In the genomic region with DNA sequence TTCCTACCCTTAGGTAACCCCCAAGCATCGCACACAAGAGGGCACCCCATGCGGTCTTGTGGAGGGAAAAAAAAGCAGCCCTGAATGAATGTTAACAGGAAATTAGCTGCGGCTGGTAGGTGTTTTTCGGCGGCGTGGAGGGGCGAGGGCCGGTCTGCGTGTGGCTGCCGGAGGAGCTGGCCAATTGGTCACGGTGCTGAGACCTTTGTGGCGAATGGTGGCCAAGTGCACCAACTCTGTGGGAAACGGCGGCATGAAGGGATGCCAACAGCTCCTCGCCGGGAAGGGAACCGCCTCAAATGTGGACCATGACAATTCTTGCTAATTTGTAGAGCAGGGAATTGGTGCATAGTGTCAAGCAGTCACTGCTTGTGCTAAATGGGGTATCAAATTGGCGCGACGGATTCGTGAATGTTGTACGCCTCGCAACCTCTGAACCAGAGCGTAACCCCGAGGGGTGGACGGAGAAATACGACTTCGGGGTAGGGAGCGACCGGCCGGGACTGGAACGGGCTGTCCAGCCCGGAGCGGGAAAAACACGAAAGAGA, we compare ENCODE assay signal across 8 mouse cellular contexts. TPM values are rescaled to one million over a fixed set of nuclear protein-coding genes. Genes with fewer than 3 reads are reported as not detected.
DNase-seq lines count a peak whose midpoint lies in the region; ATAC-seq and TF ChIP-seq lines count a peak whose summit lies in the region.

No protein-coding gene starts in this region.

- no peak overlapping the region for H3K9ac ChIP-seq in lung, postnatal 0 days (replicated peaks; ENCODE audit: low read depth)
- H3K9ac ChIP-seq in embryonic facial prominence, embryonic 14.5 days (ENCODE audit: low read depth, low read length): no peak overlapping the region

- DNase-seq in lung, postnatal 0 days (ENCODE audit: low spot score): no peak
- no peak for DNase-seq in lung, postnatal 25 days (ENCODE audit: low spot score)
- DNase-seq in embryonic facial prominence, embryonic 14.5 days (ENCODE audit: low spot score): no peak
- peak; percentile 69 for DNase-seq in limb, embryonic 10.5 days (ENCODE audit: low spot score)
- DNase-seq in retina, postnatal 1 day: peak; percentile 50
- no peak for DNase-seq in thymus, adult 2 months
- DNase-seq in right cerebral cortex, adult 2 months (ENCODE audit: low spot score in 2 of 2): no peak
- no peak for DNase-seq in gastrocnemius, postnatal 10 days

- H3K4me3 ChIP-seq in lung, postnatal 0 days (ENCODE audit: low read depth, low read length): 0 out of 2 replicates have a peak overlapping the region, but pooled peaks have one; percentile 44
- peak overlapping the region; percentile 37 for H3K4me3 ChIP-seq in embryonic facial prominence, embryonic 14.5 days (ENCODE audit: low read depth, low read length)
- H3K4me3 ChIP-seq in limb, embryonic 10.5 days: no peak overlapping the region
- no peak overlapping the region for H3K4me3 ChIP-seq in thymus, adult 2 months (ENCODE audit: control insufficient read depth, insufficient read depth, low read length)

- H3K4me1 ChIP-seq in lung, postnatal 0 days (ENCODE audit: insufficient read depth, low read depth, low read length): peaks cover 18% of the 10 kb centered on the region; the same call in 1 of the 2 replicates
- peaks cover 5% of the 10 kb centered on the region; the same call in 1 of the 2 replicates for H3K4me1 ChIP-seq in embryonic facial prominence, embryonic 14.5 days (ENCODE audit: control insufficient read depth, insufficient read depth, low read length)
- peaks cover 42% of the 10 kb centered on the region for H3K4me1 ChIP-seq in limb, embryonic 10.5 days
- peaks cover 12% of the 10 kb centered on the region for H3K4me1 ChIP-seq in thymus, adult 2 months (replicated peaks; ENCODE audit: control insufficient read depth, insufficient read depth, low read length)

- 2% methylated on average over 35 of the region's 35 CpGs for WGBS in lung, postnatal 0 days
- WGBS in embryonic facial prominence, embryonic 14.5 days: under 1% methylated on average over 35 of the region's 35 CpGs
- WGBS in limb, embryonic 10.5 days: under 1% methylated on average over 35 of the region's 35 CpGs
- 6% methylated on average over 35 of the region's 35 CpGs for WGBS in thymus, adult 2 months

- no peak for TF ChIP-seq CTCF in lung, postnatal 0 days (IDR thresholded peaks at IDR 0.05)
- no peak for TF ChIP-seq CTCF in thymus, adult 2 months (IDR thresholded peaks at IDR 0.05; ENCODE audit: borderline replicate concordance, control insufficient read depth, extremely low read depth, insufficient read depth, low read length, poor library complexity)

- no peak for ATAC-seq in lung, postnatal 0 days
- ATAC-seq in embryonic facial prominence, embryonic 14.5 days (ENCODE audit: low read depth): no peak

- no peak for TF ChIP-seq POLR2A in thymus, adult 2 months (IDR thresholded peaks at IDR 0.05; ENCODE audit: control insufficient read depth, extremely low read depth, insufficient read depth, low read length, poor library complexity)

- H3K4me2 ChIP-seq in lung, postnatal 0 days (replicated peaks; ENCODE audit: low read depth, low read length): peak overlapping the region; percentile 1; the same call in 1 of the 2 replicates
- H3K4me2 ChIP-seq in embryonic facial prominence, embryonic 14.5 days (ENCODE audit: low read depth, low read length): no peak overlapping the region

- H3K27me3 ChIP-seq in lung, postnatal 0 days (replicated peaks; ENCODE audit: insufficient read depth, low read length): peaks cover 71% of the 10 kb centered on the region
- H3K27me3 ChIP-seq in embryonic facial prominence, embryonic 14.5 days (replicated peaks; ENCODE audit: control insufficient read depth, insufficient read depth, low read length): peaks cover 97% of the 10 kb centered on the region
- peaks cover 100% of the 10 kb centered on the region for H3K27me3 ChIP-seq in limb, embryonic 10.5 days (ENCODE audit: low read depth, poor library complexity, severe bottlenecking)
- peaks cover 28% of the 10 kb centered on the region for H3K27me3 ChIP-seq in thymus, adult 2 months (ENCODE audit: control insufficient read depth, insufficient read depth, low read length)

- H3K36me3 ChIP-seq in lung, postnatal 0 days (ENCODE audit: insufficient read depth, low read length): no peaks in the 10 kb centered on the region
- H3K36me3 ChIP-seq in embryonic facial prominence, embryonic 14.5 days (ENCODE audit: control insufficient read depth, insufficient read depth, low read length): no peaks in the 10 kb centered on the region
- H3K36me3 ChIP-seq in limb, embryonic 10.5 days: no peaks in the 10 kb centered on the region
- no peaks in the 10 kb centered on the region for H3K36me3 ChIP-seq in thymus, adult 2 months (ENCODE audit: control insufficient read depth, insufficient read depth, low read length)

- no peak for TF ChIP-seq EP300 in lung, postnatal 0 days (IDR thresholded peaks at IDR 0.05)

- no peaks in the 10 kb centered on the region for H3K9me3 ChIP-seq in lung, postnatal 0 days (ENCODE audit: low read length)
- H3K9me3 ChIP-seq in embryonic facial prominence, embryonic 14.5 days (ENCODE audit: control insufficient read depth, low read length): no peaks in the 10 kb centered on the region
- no peaks in the 10 kb centered on the region for H3K9me3 ChIP-seq in limb, embryonic 10.5 days (replicated peaks)

- H3K27ac ChIP-seq in lung, postnatal 0 days (ENCODE audit: low read length): no peak overlapping the region
- no peak overlapping the region for H3K27ac ChIP-seq in embryonic facial prominence, embryonic 14.5 days (replicated peaks; ENCODE audit: low read depth, low read length)
- H3K27ac ChIP-seq in limb, embryonic 10.5 days: no peak overlapping the region
- H3K27ac ChIP-seq in thymus, adult 2 months (ENCODE audit: control insufficient read depth, insufficient read depth, low read length): no peak overlapping the region

RNA-seq across cellular contexts. Expression of a gene that starts 1.5 kb away (rescaled TPM):
- polyA plus RNA-seq in lung, postnatal 0 days (2015; fragmentation: Nextera tagmentation; extraction: Ambion mirVana): not detected in 2 replicates
- polyA plus RNA-seq in embryonic facial prominence, embryonic 14.5 days (2014; fragmentation: Nextera tagmentation; extraction: Ambion mirVana): 5.7 and 7.7 TPM in 2 replicates
- not detected in 2 replicates for polyA plus RNA-seq in limb, embryonic 10.5 days (2016; fragmentation: Nextera tagmentation; extraction: Ambion mirVana)
- polyA plus RNA-seq in thymus, adult 2 months (2012; rRNA removed): 0.05 TPM in 2 replicates
- total RNA-seq in gastrocnemius, postnatal 10 days (2021): under 1 TPM; 0.11 to 0.21 TPM

Comparison
In these comparisons a context has a peak if more than half of its experiments do, and no peak if none do; other contexts are left out.
1. DNase-seq: peak in limb, embryonic 10.5 days (single experiment) and retina, postnatal 1 day (single experiment); none in lung, postnatal 0 days (single experiment), lung, postnatal 25 days (single experiment), embryonic facial prominence, embryonic 14.5 days (single experiment), thymus, adult 2 months (single experiment), right cerebral cortex, adult 2 months (0 of 2) and gastrocnemius, postnatal 10 days (single experiment).
2. H3K4me3 ChIP-seq: peak in lung, postnatal 0 days (single experiment) and embryonic facial prominence, embryonic 14.5 days (single experiment); none in limb, embryonic 10.5 days (single experiment) and thymus, adult 2 months (single experiment).